Mouse (Mus musculus) embryonic facial prominence, embryonic 11.5 days (tissue): Measurements from ENCODE around the gene Tspan32. TPM values are rescaled to one million over a fixed set of nuclear protein-coding genes. Genes with fewer than 3 reads are reported as not detected.

Experiments
- ATAC-seq: fragments of 200-750 bp; cut with Nextera tagmentation; replicated peaks from 2 replicates; pipeline ENCODE4 v1.8.0; 2017; ENCODE audit warnings: low read depth; ENCODE audit not compliant: insufficient number of reproducible peaks, low FRiP score, low TSS enrichment
- DNase-seq: peaks from one replicate; pipeline ENCODE4 v3.0.0-alpha.2; 2015; ENCODE audit warnings: low spot score
- H3K27ac ChIP-seq: fragments of 300-500 bp; sonication (generic); replicated peaks from 2 replicates; pipeline ENCODE4 v1.5.1; 2014; ENCODE audit warnings: mild to moderate bottlenecking, low read depth, low read length, control low read depth
- H3K27me3 ChIP-seq: fragments of 300-500 bp; sonication (generic); 2 replicates; pipeline ENCODE4 v1.6.1; 2014; ENCODE audit warnings: mild to moderate bottlenecking, low read length, moderate library complexity, mixed read lengths; ENCODE audit not compliant: control insufficient read depth, insufficient read depth
- H3K36me3 ChIP-seq: fragments of 300-500 bp; sonication (generic); replicated peaks from 2 replicates; pipeline ENCODE4 v1.6.1; 2014; ENCODE audit warnings: low read depth, mild to moderate bottlenecking, low read length, moderate library complexity, mixed read lengths; ENCODE audit not compliant: control insufficient read depth, insufficient read depth
- H3K4me1 ChIP-seq: fragments of 300-500 bp; sonication (generic); 2 replicates; pipeline ENCODE4 v1.6.1; 2014; ENCODE audit warnings: low read length, mixed read lengths; ENCODE audit not compliant: control insufficient read depth, insufficient read depth
- H3K4me2 ChIP-seq: fragments of 300-500 bp; sonication (generic); 2 replicates; pipeline ENCODE4 v1.6.1; 2014; ENCODE audit warnings: low read depth, mild to moderate bottlenecking, control low read depth, low read length, moderate library complexity
- H3K4me3 ChIP-seq: fragments of 300-500 bp; sonication (generic); 2 replicates; pipeline ENCODE4 v1.5.1; 2014; ENCODE audit warnings: low read depth, low read length, control low read depth
- H3K9ac ChIP-seq: fragments of 300-500 bp; sonication (generic); replicated peaks from 2 replicates; pipeline ENCODE4 v1.6.1; 2014; ENCODE audit warnings: mild to moderate bottlenecking, control low read depth, low read length
- H3K9me3 ChIP-seq: fragments of 300-500 bp; sonication (generic); replicated peaks from 2 replicates; pipeline ENCODE4 v1.6.1; 2016; ENCODE audit warnings: mild to moderate bottlenecking, low read length, inconsistent platforms, mixed read lengths; ENCODE audit not compliant: control insufficient read depth
- WGBS: fragments of 180-500 bp; shearing (Covaris S2); extraction: QIAGEN DNeasy Blood & Tissue Kit; methylation state at CpG from one replicate; pipeline ENCODE4 v1.1.7; 2014; 5-methylcytosine and 5-hydroxymethylcytosine counted together
- polyA plus RNA-seq: library from polyadenylated mRNA; unstranded; fragments of >200 nt; fragmentation: Nextera tagmentation; extraction: Ambion mirVana; gene quantifications from 2 replicates; pipeline ENCODE4 v1.2.1, GENCODE M21; 2014

The Tspan32 gene
- polyA plus RNA-seq, 1 experiment from 2014 or later, result 4.0 TPM

DNA sequence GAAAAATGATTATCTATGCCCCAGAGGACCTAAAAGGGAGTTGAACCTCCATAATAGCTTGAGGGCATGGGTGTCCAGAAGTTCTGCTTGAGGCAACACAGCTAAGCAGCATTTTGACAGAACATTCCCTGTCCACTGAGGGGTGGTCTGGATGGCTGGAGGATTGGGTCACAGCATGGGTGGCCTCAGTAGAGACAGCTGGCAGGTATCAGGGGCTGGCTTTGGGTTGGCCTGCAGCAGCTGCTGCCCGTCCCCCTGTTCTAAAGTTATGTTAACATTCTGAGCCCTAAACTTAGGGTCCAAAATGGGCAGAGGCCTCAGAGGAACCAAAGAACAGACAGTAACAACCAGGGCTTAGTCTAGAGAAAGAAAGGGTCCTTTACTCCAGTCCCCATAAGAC, 6.4 kb downstream of the Tspan32 start:
- H3K27me3 ChIP-seq, result no peaks in the 10 kb centered on the region
- WGBS, result 79% methylated on average over 1 of the region's 1 CpGs
- no peaks in the 10 kb centered on the region for H3K9me3 ChIP-seq

DNA sequence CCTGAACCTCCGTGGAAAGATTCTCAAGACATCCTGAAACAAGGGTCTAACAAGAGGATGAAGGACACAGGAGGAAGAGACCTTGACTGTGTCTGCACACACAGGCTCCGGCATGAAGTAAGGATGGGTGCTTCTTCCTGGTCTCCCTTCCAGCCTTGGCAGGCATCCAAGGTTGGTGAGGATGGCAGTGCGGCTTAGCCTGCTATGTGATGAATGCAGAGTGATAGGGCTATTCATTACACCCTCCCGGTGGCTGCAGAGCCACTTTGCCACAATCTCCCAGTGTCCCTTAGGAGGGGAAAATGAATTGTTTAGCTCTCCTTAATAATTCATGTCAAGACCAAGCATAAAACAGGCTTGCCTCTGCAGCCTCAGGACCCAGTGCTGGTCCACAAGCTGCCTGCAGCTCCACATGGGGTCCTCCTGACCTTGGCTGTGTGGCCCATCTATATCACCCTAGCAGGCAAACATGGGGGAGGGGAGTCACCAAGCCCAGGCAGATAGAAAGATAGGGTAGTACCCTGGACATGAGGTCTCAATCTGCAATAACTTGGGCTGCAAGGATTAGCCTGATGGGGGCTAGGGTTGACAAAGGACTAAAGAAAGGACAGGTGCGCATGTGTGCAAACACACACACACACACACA, 7.5 kb downstream of the Tspan32 start:
- Histone ChIP-seq H3K4me3 (no peak overlapping the region), H3K27me3 (no peaks in the 10 kb centered on the region), H3K36me3 (no peaks in the 10 kb centered on the region), H3K4me1 (peaks cover 4% of the 10 kb centered on the region), H3K4me2 (no peak overlapping the region), H3K9ac (no peak overlapping the region), H3K27ac (no peak overlapping the region), H3K9me3 (no peaks in the 10 kb centered on the region)
- 86% methylated on average over 5 of the region's 5 CpGs for WGBS
- ATAC-seq (no peak), DNase-seq (no peak)

More for the DNA sequence above, 6.4 kb downstream of the Tspan32 start:
- Histone ChIP-seq H3K4me3 (no peak overlapping the region), H3K9ac (no peak overlapping the region), H3K4me2 (no peak overlapping the region), H3K4me1 (peaks cover 4% of the 10 kb centered on the region), H3K27ac (no peak overlapping the region), H3K36me3 (no peaks in the 10 kb centered on the region)
- ATAC-seq, result no peak
- DNase-seq, result no peak

DNA sequence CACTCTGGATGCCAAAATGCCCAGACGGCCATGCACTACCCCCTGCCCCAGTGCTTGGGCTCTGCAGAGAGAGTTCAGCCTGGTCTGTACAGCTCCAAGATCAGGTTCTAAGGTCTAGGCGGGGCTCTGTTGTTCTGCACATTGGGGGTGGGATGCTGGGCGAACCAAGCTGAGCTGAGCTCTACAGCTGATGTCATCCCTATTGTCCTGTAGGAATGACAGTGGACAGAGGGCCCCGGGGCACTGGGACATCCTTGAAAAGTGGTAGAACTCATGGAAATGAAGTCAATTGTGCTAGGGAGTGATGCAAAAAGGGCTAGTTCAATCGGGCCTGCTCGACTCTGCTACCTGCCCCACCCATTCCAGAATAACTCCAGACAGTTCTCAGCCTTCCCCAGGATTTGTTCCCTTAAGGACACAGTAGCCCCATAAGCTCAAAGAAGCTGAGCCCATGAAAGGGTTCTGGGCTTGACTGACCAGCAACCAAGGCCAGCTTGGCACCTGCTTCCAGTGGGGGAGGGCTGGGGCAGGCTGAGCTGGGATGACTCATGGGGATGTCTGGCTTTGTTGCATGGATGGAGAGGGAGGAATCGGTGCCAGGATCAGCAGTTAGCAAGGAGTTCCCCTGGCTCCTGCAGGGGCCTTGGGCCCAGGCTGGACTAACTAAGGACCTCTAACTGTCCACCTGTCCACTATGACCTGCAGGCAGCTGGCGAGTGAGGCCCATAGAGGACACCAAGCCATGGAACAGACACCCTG, 8.8 kb downstream of the Tspan32 start:
- no peak for ATAC-seq
- no peak overlapping the region for H3K4me2 ChIP-seq
- H3K27me3 ChIP-seq, result no peaks in the 10 kb centered on the region
- H3K27ac ChIP-seq, result no peak overlapping the region
- WGBS, result 72% methylated on average over 8 of the region's 8 CpGs
- H3K9me3 ChIP-seq, result no peaks in the 10 kb centered on the region
- H3K4me1 ChIP-seq, result peaks cover under 1% of the 10 kb centered on the region; the same call in 1 of the 2 replicates
- no peaks in the 10 kb centered on the region for H3K36me3 ChIP-seq
- H3K4me3 ChIP-seq, result no peak overlapping the region
- H3K9ac ChIP-seq, result no peak overlapping the region
- no peak for DNase-seq

DNA sequence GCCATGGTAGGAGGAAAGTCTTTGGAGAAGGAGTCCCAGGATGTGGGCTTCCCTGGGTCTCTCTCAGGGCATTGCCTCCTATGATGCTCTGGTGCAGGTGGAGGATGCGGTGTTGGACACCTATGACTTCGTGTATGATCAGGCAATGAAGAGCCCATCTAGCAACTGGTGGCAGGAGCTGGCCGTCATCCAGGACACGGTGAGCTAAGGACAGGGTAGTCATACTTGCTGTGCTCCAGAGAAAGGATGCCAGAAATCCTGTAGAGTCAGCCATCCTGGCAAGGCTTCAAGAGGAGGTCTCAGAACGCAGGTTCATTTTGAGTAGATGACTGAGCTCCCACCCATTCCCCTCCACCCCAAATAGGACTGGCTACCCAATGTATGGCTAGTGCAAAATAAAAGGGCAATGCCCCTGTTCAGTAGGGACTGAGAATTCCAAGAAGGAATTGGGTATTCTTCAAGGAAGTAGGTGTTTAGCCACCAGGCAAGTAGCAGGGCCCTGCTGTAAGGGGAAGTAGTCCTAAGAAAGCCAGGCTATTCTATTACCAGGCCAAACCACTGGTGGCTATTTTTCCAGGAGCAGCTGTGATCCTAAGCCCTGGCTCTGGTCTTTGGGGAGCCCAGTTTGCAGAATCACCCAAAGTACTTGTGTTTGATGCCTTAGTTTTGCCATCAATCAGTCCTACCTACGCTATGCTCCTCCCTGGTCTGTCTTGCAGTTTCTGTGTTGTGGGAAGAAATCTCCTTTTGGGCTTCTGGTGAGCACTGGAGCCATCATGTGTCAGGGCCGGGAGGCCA, 10.2 kb downstream of the Tspan32 start:
- no peak for ATAC-seq
- Histone ChIP-seq H3K9me3 (no peaks in the 10 kb centered on the region), H3K4me3 (no peak overlapping the region), H3K27me3 (no peaks in the 10 kb centered on the region), H3K27ac (no peak overlapping the region), H3K36me3 (no peaks in the 10 kb centered on the region), H3K4me1 (no peaks in the 10 kb centered on the region), H3K4me2 (no peak overlapping the region), H3K9ac (no peak overlapping the region)
- no peak for DNase-seq
- 90% methylated on average over 7 of the region's 7 CpGs for WGBS

DNA sequence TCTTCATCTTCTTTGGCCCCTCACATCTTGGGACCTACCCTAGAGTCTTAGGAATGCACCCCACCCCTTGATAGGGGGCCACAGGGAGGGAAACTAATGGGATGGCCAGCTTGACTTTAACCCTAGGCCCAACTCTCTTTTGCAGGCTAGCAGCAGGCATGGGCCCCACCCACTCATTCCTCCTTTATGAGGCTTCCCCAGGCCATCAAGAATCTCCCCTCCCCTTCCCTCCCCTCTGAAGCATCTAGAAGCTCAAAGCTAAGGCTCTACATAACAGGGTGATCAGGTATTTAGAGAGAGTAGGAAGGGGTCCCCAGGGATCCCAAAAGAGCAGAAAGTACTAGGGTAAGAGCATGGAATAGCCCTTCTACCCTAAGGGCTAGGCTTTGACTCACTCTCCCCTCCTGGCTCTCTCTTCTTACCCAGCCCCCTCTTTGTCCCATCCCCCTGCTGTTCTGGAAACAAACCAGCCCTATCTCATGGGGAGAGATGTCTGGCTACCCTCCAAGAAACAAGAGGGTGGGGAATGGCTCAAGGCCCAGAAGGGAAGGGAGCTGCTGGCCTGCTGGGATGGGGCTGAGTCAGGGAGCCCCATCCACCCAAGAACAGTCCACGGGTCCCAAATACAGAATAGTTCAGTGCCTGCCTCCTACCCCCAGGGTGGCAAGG, 11.0 kb downstream of the Tspan32 start:
- no peak overlapping the region for H3K4me2 ChIP-seq
- no peaks in the 10 kb centered on the region for H3K4me1 ChIP-seq
- H3K36me3 ChIP-seq, result no peaks in the 10 kb centered on the region
- DNase-seq (no peak), ATAC-seq (no peak)
- H3K27me3 ChIP-seq, result no peaks in the 10 kb centered on the region
- H3K9ac ChIP-seq, result no peak overlapping the region
- 16% methylated on average over 1 of the region's 1 CpGs for WGBS
- no peaks in the 10 kb centered on the region for H3K9me3 ChIP-seq
- no peak overlapping the region for H3K4me3 ChIP-seq
- H3K27ac ChIP-seq, result no peak overlapping the region

DNA sequence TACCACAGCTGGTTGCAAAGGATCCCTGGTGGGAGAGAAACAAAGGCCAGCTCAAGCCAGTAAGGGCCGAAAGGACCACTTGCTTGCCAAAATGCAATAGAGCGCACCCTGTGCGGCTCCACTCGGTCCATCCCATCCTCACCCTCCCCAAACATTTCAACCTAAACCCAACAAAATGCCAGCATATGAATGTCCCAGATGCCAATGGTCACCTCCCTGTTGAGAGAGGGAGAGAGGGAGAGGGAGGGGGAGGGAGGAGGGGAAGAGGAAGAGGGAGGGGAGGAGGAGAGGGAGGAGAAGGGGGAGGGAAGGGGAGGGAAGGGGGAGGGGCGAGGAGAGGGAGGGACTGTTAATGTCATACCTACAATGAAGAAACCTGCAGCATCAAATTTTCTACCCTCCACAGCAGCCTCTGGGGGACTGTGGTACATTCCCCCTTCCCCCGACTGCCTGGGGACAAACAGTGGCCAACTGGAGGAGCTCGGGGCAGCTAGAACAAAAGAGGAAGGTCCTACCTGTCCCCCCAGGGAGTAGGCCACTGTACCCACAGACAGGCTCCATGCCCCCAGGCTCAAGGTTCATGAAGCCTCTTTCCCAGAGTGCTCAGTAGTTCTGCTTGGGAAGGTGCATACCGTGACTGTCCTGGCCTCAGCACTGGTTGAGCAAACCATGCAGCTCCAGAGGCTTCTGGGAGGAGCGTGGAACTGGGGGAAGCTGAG, 11.7 kb downstream of the Tspan32 start:
- H3K4me1 ChIP-seq, result no peaks in the 10 kb centered on the region
- H3K4me3 ChIP-seq, result no peak overlapping the region
- H3K36me3 ChIP-seq, result no peaks in the 10 kb centered on the region
- no peak for ATAC-seq
- no peak for DNase-seq
- H3K9me3 ChIP-seq, result no peaks in the 10 kb centered on the region
- H3K27ac ChIP-seq, result no peak overlapping the region
- WGBS, result 52% methylated on average over 8 of the region's 9 CpGs
- no peak overlapping the region for H3K9ac ChIP-seq
- H3K4me2 ChIP-seq, result no peak overlapping the region
- H3K27me3 ChIP-seq, result no peaks in the 10 kb centered on the region

DNA sequence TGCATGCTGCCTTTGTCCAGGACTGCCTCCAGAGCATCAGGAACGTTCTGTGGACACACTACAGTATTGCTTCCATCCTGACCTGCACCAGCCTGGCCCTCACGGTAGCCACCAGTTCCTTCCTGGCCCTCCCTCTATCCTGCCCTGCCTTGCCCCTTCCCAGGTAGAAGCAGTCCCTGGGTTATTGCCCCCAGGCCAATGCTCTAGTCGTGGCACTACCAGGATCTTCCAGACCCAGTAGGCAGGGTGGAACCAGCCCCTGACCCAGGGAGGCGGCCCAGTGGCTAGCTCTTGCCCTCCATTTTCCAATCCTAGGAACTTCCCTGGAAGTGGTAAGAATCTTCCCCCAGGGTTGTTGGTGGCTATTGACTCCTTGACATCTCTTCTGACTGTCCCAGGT, 12.3 kb downstream of the Tspan32 start:
- no peak overlapping the region for H3K27ac ChIP-seq
- no peak overlapping the region for H3K4me2 ChIP-seq
- no peaks in the 10 kb centered on the region for H3K27me3 ChIP-seq
- DNase-seq (no peak), ATAC-seq (no peak)
- no peaks in the 10 kb centered on the region for H3K9me3 ChIP-seq
- H3K4me3 ChIP-seq, result no peak overlapping the region
- H3K9ac ChIP-seq, result no peak overlapping the region
- no peaks in the 10 kb centered on the region for H3K36me3 ChIP-seq
- 70% methylated on average over 4 of the region's 4 CpGs for WGBS
- H3K4me1 ChIP-seq, result no peaks in the 10 kb centered on the region
